Mouse (Mus musculus) B cell, adult 2 months (primary cell): ENCODE data around the gene Rit1.
"Not testable (repeated sequence)": the region's sequence is repeated elsewhere in the genome, so short reads cannot be mapped to it uniquely, and the experiment has no call there.

Experiments
- DNase-seq, 2 experiments: peaks; one replicate each; pipeline ENCODE4 v3.0.0; 2022

Rit1 gene

GRCm38 (mm10) chr3:88716399-88717197 lies at the start of gene Rit1:
Gene Rit1, plus strand, starts transcription at chr3:88716838.
- DNase-seq = peak; percentile 91 to 92

DNA sequence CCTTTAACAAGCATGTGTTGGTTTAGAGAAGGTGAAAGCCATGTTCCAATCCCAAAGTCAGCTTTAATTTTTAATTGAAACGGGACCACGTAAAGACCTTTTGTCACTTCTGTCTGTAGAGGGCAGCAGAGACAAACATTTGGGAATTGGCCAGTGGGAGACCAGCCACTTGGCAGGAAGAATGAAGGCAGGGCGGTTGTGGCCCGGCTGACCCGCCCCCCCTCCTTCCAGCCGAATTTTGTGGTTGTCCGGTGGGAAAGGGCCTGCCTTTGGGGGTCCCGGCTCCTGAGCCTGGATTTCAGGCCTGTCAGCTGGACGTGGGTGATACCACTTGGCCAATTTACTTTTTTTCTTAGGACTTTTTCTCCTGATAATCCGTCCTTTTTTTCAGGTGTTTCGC lies 39.2 kb upstream of the Rit1 start:
- peak; percentile 68 for DNase-seq

GRCm38 (mm10) chr3:88683814-88684213 lies 32.8 kb upstream of the Rit1 start:
- no peak for DNase-seq

GRCm38 (mm10) chr3:88684236-88684979 lies 32.2 kb upstream of the Rit1 start:
- DNase-seq = no peak

DNA sequence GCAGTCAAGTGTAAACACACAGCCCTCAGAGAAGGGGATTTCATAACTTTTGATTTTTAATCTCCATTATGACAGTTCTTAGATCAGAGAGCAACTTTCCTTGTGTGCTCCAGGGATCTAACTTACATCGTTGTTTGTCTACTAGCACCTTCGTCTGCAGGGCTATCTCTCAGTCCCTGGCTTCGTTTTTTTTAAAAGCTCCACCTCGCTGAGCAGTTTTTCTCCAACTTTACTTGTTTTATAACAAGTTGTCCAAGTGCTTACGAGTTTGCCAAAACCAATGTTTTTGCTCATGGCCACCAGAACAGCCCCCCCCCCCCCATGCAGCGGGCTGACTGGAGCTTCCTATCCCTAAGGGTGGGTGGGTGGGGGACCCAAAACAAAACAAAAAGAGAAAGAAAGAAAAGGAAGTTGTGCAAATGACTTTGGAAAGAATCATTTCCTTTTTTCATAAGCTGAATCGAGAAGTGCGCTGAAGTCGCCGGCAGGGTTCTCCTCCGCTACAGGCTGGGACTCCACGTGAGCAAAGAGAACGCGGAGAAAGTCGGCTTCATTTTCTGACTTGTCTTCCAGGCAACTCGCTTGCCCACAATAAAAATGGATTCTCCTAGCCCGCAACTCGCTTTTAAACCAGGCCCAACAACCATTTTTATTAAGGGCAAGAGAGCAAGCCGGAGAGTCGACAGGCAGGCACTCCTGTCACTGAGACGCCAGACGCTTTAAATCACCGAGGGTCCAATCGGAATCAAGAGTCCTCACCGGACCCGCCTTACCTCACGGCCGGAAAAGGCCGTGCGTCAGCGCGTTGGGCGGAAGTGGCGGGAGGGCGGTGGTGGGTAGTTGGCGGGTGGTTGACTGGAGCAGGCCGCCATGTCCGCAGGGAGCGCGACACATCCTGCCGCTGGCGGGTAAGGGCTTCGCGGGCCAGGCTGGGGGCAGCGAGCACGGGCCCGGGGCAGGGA lies 31.4 kb upstream of the Rit1 start, which contains the start of gene Khdc4:
Khdc4 (plus strand) TSS at position 824 of the 962 bp plus-strand sequence.
- DNase-seq = peak; percentile 96

DNA sequence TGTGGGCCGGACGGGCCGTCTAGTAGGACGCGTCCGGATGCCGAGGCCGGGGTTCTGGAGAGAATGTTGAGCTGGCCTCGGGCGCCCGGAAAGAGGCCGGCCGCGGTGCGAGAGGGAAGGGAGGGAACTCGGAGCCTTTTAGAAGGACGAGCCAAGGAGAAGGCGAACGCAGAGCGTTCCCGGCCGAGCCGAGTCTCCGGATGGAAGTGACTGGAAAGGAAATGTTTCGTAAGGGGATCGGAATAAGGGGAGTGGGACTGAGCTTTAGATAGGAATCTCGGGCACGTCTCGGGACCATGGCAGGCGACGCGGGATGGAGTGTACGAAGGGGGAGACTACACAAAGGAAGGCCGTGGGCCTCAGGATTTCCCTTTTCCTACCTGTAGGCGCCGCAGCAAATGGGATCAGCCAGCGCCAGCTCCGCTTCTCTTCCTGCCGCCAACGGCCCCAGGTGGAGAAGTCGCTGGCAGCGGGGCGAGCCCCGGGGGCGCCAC lies 30.6 kb upstream of the Rit1 start:
- DNase-seq = no peak

DNA sequence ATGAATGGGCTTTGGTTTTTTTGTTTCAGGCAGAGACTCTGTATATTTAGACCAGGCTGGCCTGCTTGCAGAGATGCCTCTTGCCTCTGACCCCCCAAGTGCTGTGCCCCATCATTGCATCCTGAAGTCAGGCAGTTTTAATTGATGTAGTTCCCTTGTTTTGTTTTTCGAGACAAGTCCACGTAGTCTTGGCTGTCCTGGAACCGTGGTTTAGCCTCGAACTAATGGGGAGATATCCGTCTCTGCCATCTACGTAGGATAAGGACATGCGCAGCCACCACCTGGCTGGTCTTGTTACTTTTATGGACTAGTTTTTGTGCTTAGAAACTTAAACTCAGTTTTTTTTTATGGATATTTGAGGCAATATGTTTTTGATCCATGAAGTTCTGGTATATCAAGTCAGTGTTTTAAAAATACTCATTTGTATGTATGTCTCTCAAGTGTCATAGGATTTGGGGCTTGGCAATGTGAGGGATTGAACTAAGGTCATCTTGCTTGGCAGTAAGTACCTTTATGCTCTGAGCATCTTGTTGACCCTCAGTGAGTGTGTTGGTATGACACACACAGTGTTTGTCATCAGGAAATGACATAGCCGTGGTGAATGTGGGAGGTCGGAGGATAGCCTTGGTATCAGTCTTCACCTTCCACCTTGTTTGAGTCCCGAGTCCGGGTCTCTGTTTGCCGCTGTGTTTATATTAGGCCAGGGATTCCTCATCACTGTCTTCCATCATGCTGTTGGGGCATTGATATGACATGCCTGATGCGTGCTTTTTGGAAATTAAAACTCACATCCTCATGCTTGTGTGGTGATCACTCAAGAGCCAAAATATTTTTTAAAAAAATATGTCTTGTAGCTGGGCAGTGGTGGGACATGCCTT lies 29.7 kb upstream of the Rit1 start:
- peak; percentile 12 to 13 for DNase-seq

- DNase-seq = no peak
These were observed 27.6 kb upstream of the Rit1 start for GRCm38 (mm10) chr3:88689079-88689478.

- DNase-seq = no peak
These were observed 21.1 kb upstream of the Rit1 start for GRCm38 (mm10) chr3:88695545-88695944.

GRCm38 (mm10) chr3:88698051-88698450 lies 18.6 kb upstream of the Rit1 start:
- no peak for DNase-seq

DNA sequence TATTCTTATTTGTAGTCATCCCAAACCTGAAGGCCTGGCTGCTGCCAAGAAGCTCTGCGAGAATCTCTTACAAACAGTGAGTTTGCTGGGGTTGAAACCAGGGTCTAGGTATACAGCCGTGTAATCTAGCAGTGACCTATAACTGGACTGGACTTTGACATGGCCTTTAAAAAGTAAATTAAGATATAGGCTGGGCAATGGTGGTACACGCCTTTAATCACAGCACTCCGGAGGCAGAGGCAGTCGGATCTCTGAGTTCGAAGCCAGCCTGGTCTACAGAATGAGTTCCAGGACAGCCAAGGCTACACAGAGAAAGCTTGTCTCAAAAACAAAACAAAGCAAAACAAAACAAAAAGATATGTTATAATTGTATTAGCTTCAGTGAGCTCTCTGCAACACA lies 17.8 kb upstream of the Rit1 start:
- no peak for DNase-seq

DNA sequence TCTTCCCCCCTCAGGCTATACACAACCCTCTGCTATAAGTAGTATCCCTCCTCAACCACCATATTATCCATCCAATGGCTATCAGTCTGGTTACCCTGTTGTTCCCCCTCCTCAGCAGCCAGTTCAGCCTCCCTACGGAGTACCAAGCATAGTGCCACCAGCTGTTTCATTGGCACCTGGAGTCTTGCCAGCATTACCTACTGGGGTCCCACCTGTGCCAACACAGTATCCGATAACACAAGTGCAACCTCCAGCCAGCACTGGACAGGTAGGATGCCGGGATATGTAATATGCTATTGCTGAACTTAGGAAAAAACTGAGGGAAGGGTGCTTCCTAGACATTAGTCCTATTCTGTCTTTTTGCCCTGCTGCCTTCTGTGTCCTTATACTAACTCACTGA lies 16.4 kb upstream of the Rit1 start:
- DNase-seq = no peak

DNA sequence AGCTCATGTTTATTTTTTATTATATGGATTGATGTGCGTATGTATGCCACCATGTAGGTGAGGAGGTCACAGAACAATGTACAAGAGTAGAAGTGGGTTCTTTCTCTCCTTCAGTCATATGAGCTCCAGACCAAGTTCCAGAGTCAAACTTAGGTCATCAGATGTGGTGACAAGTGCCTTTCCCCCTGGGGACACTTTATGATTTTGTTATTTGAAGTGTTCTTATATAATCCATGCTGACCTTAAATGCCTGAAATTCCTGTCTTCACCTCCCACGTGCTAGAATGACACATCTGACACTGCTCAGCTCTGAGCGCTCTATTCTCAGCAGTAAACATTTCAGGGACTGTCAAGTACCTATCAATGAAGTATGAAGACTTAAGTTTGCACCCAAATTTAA lies 15.4 kb upstream of the Rit1 start:
- no peak for DNase-seq

GRCm38 (mm10) chr3:88713709-88714108 lies 2.9 kb upstream of the Rit1 start:
- DNase-seq = no peak

DNA sequence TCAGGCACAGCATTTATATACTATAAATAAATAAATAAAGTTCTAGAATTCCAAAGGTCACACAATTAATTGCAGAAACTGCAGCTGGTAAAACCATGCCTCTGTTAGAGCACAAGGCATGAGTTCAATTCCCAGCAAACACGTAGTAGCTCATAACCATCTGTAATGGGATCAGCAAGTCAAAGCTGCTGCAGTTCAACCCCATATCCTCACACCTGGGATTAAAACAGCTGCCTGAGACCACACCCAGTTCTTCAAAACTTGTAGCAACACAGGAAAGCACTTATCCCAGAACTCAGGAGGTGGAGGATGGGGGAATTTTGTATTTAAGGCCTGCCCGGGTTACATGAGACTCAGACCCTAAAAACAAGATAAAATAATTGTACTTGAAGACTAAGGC lies 1.9 kb upstream of the Rit1 start:
- DNase-seq = no peak

DNA sequence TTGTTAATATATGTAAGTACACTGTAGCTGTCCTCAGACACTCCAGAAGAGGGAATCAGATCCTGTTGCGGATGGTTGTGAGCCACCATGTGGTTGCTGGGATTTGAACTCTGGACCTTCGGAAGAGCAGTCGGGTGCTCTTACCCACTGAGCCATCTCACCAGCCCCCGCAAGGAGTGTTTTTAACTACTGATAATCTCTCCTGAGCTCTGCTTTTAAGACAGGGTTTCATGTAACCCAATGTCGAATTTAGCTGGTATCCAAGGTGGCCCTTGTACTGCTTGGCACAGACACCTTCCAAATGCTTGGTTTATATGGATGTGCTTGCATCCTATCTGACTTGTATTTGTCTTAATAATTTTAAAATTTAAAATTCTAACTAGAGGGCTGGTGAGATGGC lies 922 bp upstream of the Rit1 start:
- not testable (repeated sequence) for DNase-seq

- DNase-seq = no peak
These were observed 660 bp downstream of the Rit1 start for GRCm38 (mm10) chr3:88717198-88717798.

GRCm38 (mm10) chr3:88717831-88718230 lies 1.2 kb downstream of the Rit1 start:
- no peak for DNase-seq

DNA sequence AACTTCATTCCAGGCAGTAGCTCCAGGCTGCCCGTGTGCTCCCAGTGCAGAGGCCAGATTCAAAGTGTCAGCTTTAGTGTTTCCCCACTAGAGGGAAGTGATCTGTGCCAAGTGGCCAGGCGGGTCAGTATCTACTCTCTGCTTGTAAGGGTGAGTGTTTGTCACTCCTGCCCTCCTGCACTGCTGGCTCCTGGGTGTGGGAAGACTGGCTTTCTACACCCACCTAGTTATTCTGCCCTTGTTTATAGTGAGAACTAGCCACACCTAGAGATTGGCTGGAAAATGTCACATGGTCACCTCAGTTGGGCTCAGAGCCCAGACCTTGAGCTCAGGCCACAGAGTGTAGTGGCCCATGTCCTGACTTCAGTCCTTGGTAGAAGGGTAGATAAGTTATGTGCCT lies 2.5 kb downstream of the Rit1 start:
- no peak for DNase-seq

- DNase-seq = no peak
These were observed 19.9 kb downstream of the Rit1 start for GRCm38 (mm10) chr3:88736556-88736955.

DNA sequence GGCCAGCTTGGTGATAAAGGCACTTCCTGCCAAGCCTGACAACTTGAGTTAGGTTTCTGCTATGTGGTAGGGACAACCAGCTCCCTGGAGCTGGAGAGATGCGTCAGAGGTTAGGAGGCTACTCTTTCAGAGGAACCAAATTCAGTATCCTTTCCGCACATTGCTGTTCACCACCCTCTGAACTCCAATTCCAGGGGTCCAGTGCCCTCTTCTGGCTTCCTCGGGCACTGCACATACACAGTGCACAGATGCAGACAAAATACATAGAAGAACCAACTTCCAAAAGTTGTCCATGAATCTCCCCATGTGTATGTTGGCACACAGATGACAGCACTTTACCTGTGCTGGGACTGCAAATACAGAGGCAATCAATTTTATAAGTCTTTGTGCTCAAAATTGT lies 22.0 kb downstream of the Rit1 start:
- DNase-seq = peak; percentile 79 to 82
